Mouse (Mus musculus) kidney, embryonic 15.5 days (tissue): ENCODE data around the gene Pop5. TPM values are rescaled to one million over a fixed set of nuclear protein-coding genes. Genes with fewer than 3 reads are reported as not detected.

Experiments
- ATAC-seq: fragments of 200-750 bp; cut with Nextera tagmentation; replicated peaks from 2 replicates; pipeline ENCODE4 v1.8.0; 2017; ENCODE audit warnings: moderate TSS enrichment; ENCODE audit not compliant: low FRiP score
- H3K27ac ChIP-seq: fragments of 300-500 bp; sonication (generic); 2 replicates; pipeline ENCODE4 v1.5.1; 2015; ENCODE audit warnings: mild to moderate bottlenecking, inconsistent platforms
- H3K27me3 ChIP-seq: fragments of 300-500 bp; sonication (generic); 2 replicates; pipeline ENCODE4 v1.6.1; 2015; ENCODE audit warnings: inconsistent platforms
- H3K36me3 ChIP-seq: fragments of 300-500 bp; sonication (generic); 2 replicates; pipeline ENCODE4 v1.6.1; 2015; ENCODE audit warnings: inconsistent platforms
- H3K4me1 ChIP-seq: fragments of 300-500 bp; sonication (generic); 2 replicates; pipeline ENCODE4 v1.6.1; 2015; ENCODE audit warnings: inconsistent platforms
- H3K4me2 ChIP-seq: fragments of 300-500 bp; sonication (generic); 2 replicates; pipeline ENCODE4 v1.6.1; 2015; ENCODE audit warnings: moderate library complexity, mild to moderate bottlenecking, inconsistent platforms
- H3K4me3 ChIP-seq: fragments of 300-500 bp; sonication (generic); replicated peaks from 2 replicates; pipeline ENCODE4 v1.5.1; 2015; ENCODE audit warnings: mild to moderate bottlenecking, inconsistent platforms
- H3K9ac ChIP-seq: fragments of 300-500 bp; sonication (generic); 2 replicates; pipeline ENCODE4 v1.6.1; 2015; ENCODE audit warnings: mild to moderate bottlenecking, inconsistent platforms
- H3K9me3 ChIP-seq: fragments of 300-500 bp; sonication (generic); replicated peaks from 2 replicates; pipeline ENCODE4 v1.6.1; 2016; ENCODE audit warnings: inconsistent platforms
- WGBS: fragments of 180-500 bp; shearing (Covaris S2); methylation state at CpG from one replicate; pipeline ENCODE4 v1.1.7; 2015; ENCODE audit warnings: mixed read lengths; 5-methylcytosine and 5-hydroxymethylcytosine counted together
- polyA plus RNA-seq: library from polyadenylated mRNA; unstranded; fragments of >200 nt; fragmentation: Nextera tagmentation; extraction: Ambion mirVana; gene quantifications from 2 replicates; pipeline ENCODE4 v1.2.1, GENCODE M21; 2015

The Pop5 gene
- polyA plus RNA-seq, 1 experiment from 2014 or later: 123 TPM

- Histone ChIP-seq H3K4me3 (peak overlapping the region; percentile 38), H3K4me1 (peaks cover 21% of the 10 kb centered on the region), H3K27ac (peak overlapping the region; percentile 15; the same call in 1 of the 2 replicates), H3K27me3 (peaks cover 12% of the 10 kb centered on the region), H3K9me3 (no peaks in the 10 kb centered on the region), H3K4me2 (peak overlapping the region; percentile 65), H3K36me3 (no peaks in the 10 kb centered on the region), H3K9ac (peak overlapping the region; percentile 12; the same call in 1 of the 2 replicates)
- 13% methylated on average over 23 of the region's 23 CpGs for WGBS
- ATAC-seq: peak; percentile 60; the same call in 1 of the 2 replicates
These were observed 31.7 kb upstream of the Pop5 start for GRCm38 (mm10) chr5:115203735-115204561.

GRCm38 (mm10) chr5:115204562-115205311 lies 30.9 kb upstream of the Pop5 start:
- 4% methylated on average over 31 of the region's 31 CpGs for WGBS
- Histone ChIP-seq H3K9ac (peak overlapping the region; percentile 12; the same call in 1 of the 2 replicates), H3K27me3 (peaks cover 12% of the 10 kb centered on the region), H3K4me3 (peak overlapping the region; percentile 38), H3K4me1 (peaks cover 21% of the 10 kb centered on the region), H3K27ac (peak overlapping the region; percentile 15; the same call in 1 of the 2 replicates), H3K9me3 (no peaks in the 10 kb centered on the region), H3K4me2 (peak overlapping the region; percentile 65), H3K36me3 (no peaks in the 10 kb centered on the region)
- ATAC-seq: no peak

- ATAC-seq: no peak
- no peaks in the 10 kb centered on the region for H3K36me3 ChIP-seq
- H3K4me1 ChIP-seq: peaks cover 21% of the 10 kb centered on the region
- no peak overlapping the region for H3K27ac ChIP-seq
- no peak overlapping the region for H3K4me3 ChIP-seq
- no peak overlapping the region for H3K4me2 ChIP-seq
- peaks cover 12% of the 10 kb centered on the region for H3K27me3 ChIP-seq
- 65% methylated on average over 5 of the region's 5 CpGs for WGBS
- H3K9ac ChIP-seq: no peak overlapping the region
- H3K9me3 ChIP-seq: no peaks in the 10 kb centered on the region
These were observed 28.4 kb upstream of the Pop5 start for GRCm38 (mm10) chr5:115207244-115207643.

GRCm38 (mm10) chr5:115207892-115208291 lies 27.7 kb upstream of the Pop5 start:
- Histone ChIP-seq H3K27me3 (peaks cover 12% of the 10 kb centered on the region), H3K9ac (no peak overlapping the region), H3K4me3 (no peak overlapping the region), H3K4me1 (peaks cover 21% of the 10 kb centered on the region), H3K27ac (no peak overlapping the region), H3K9me3 (no peaks in the 10 kb centered on the region), H3K4me2 (no peak overlapping the region), H3K36me3 (no peaks in the 10 kb centered on the region)
- ATAC-seq: no peak
- WGBS: 19% methylated on average over 10 of the region's 16 CpGs

- 67% methylated on average over 5 of the region's 5 CpGs for WGBS
- Histone ChIP-seq H3K27ac (no peak overlapping the region), H3K4me2 (no peak overlapping the region), H3K27me3 (peaks cover 12% of the 10 kb centered on the region), H3K9ac (no peak overlapping the region), H3K9me3 (no peaks in the 10 kb centered on the region), H3K36me3 (no peaks in the 10 kb centered on the region), H3K4me3 (no peak overlapping the region), H3K4me1 (peaks cover 18% of the 10 kb centered on the region)
- ATAC-seq: no peak
These were observed 27.0 kb upstream of the Pop5 start for GRCm38 (mm10) chr5:115208601-115209000.

- peaks cover 9% of the 10 kb centered on the region for H3K4me1 ChIP-seq
- H3K9ac ChIP-seq: no peak overlapping the region
- no peak overlapping the region for H3K4me3 ChIP-seq
- H3K27me3 ChIP-seq: peaks cover 12% of the 10 kb centered on the region
- WGBS: 6% methylated on average over 1 of the region's 1 CpGs
- H3K9me3 ChIP-seq: no peaks in the 10 kb centered on the region
- no peak for ATAC-seq
- no peak overlapping the region for H3K4me2 ChIP-seq
- no peaks in the 10 kb centered on the region for H3K36me3 ChIP-seq
- no peak overlapping the region for H3K27ac ChIP-seq
These were observed 25.3 kb upstream of the Pop5 start for GRCm38 (mm10) chr5:115210380-115210779.

GRCm38 (mm10) chr5:115212451-115212850 lies 23.2 kb upstream of the Pop5 start:
- H3K4me1 ChIP-seq: peaks cover 15% of the 10 kb centered on the region
- no peak overlapping the region for H3K9ac ChIP-seq
- no peak for ATAC-seq
- no peak overlapping the region for H3K27ac ChIP-seq
- no peaks in the 10 kb centered on the region for H3K36me3 ChIP-seq
- 0 out of 2 replicates have a peak, but pooled peaks cover 12% of the 10 kb centered on the region for H3K27me3 ChIP-seq
- 83% methylated on average over 9 of the region's 9 CpGs for WGBS
- no peak overlapping the region for H3K4me3 ChIP-seq
- H3K9me3 ChIP-seq: no peaks in the 10 kb centered on the region
- H3K4me2 ChIP-seq: no peak overlapping the region

GRCm38 (mm10) chr5:115212861-115213260 lies 22.8 kb upstream of the Pop5 start:
- ATAC-seq: no peak
- 0 out of 2 replicates have a peak, but pooled peaks cover 12% of the 10 kb centered on the region for H3K27me3 ChIP-seq
- WGBS: 39% methylated on average over 4 of the region's 4 CpGs
- H3K4me2 ChIP-seq: no peak overlapping the region
- H3K9me3 ChIP-seq: no peaks in the 10 kb centered on the region
- H3K27ac ChIP-seq: no peak overlapping the region
- H3K4me1 ChIP-seq: peaks cover 15% of the 10 kb centered on the region
- no peak overlapping the region for H3K4me3 ChIP-seq
- no peaks in the 10 kb centered on the region for H3K36me3 ChIP-seq
- no peak overlapping the region for H3K9ac ChIP-seq

- Histone ChIP-seq H3K27ac (no peak overlapping the region), H3K4me1 (peaks cover 12% of the 10 kb centered on the region), H3K9ac (0 out of 2 replicates have a peak overlapping the region, but pooled peaks have one; percentile 0), H3K36me3 (no peaks in the 10 kb centered on the region), H3K27me3 (0 out of 2 replicates have a peak, but pooled peaks cover 13% of the 10 kb centered on the region), H3K4me2 (peak overlapping the region; percentile 70), H3K9me3 (no peaks in the 10 kb centered on the region), H3K4me3 (peak overlapping the region; percentile 42)
- ATAC-seq: no peak
- WGBS: under 1% methylated on average over 17 of the region's 17 CpGs
These were observed 20.8 kb upstream of the Pop5 start for GRCm38 (mm10) chr5:115214864-115215263.

- H3K36me3 ChIP-seq: no peaks in the 10 kb centered on the region
- no peak for ATAC-seq
- peak overlapping the region; percentile 42 for H3K4me3 ChIP-seq
- no peaks in the 10 kb centered on the region for H3K9me3 ChIP-seq
- H3K4me2 ChIP-seq: peak overlapping the region; percentile 70
- no peak overlapping the region for H3K9ac ChIP-seq
- no peak overlapping the region for H3K27ac ChIP-seq
- WGBS: 30% methylated on average over 27 of the region's 27 CpGs
- H3K4me1 ChIP-seq: peaks cover 13% of the 10 kb centered on the region
- 0 out of 2 replicates have a peak, but pooled peaks cover 15% of the 10 kb centered on the region for H3K27me3 ChIP-seq
These were observed 20.1 kb upstream of the Pop5 start for GRCm38 (mm10) chr5:115215273-115216185.

- ATAC-seq: no peak
- Histone ChIP-seq H3K4me2 (no peak overlapping the region), H3K36me3 (no peaks in the 10 kb centered on the region), H3K9ac (no peak overlapping the region), H3K9me3 (no peaks in the 10 kb centered on the region), H3K27me3 (peaks cover 19% of the 10 kb centered on the region; the same call in 1 of the 2 replicates), H3K4me3 (no peak overlapping the region), H3K27ac (no peak overlapping the region), H3K4me1 (peaks cover 25% of the 10 kb centered on the region)
- WGBS: 77% methylated on average over 12 of the region's 12 CpGs
These were observed 17.6 kb upstream of the Pop5 start for GRCm38 (mm10) chr5:115217998-115218397.
